Mouse (Mus musculus): Measurements from ENCODE around the gene Fus. TPM values are rescaled to one million over a fixed set of nuclear protein-coding genes. Genes with fewer than 3 reads are reported as not detected.
A peak's percentile ranks its signal among the peaks of the same experiment; 100 is the strongest.

The Fus gene
- total and polyA plus RNA-seq, 2 experiments from 2014 or later: 51.0 to 323 TPM

DNA sequence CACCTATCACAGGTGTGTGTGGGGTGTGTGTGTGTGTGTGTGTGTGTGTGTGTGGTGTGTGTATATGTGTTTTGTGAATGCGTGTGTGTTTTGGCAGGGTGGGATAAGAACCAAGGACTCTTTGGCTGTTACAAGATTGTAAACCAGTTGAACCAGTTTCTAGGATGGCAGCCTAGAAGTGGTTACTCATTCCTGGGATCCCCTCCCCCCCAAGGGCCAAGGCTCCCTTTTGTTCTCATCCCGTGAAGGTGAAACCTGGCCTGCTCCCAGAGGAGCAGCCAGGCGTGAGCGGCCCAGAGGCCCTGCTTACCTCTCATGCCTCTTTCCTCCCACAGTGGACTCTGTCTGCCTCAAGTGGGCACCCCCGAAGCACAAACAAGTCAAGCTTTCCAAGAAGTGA, 42.0 kb upstream of the Fus start:
- H3K27ac ChIP-seq (ENCODE audit: low read depth, low read length): no peak overlapping the region
- H3K27me3 ChIP-seq (ENCODE audit: insufficient read depth, low read length): peaks cover 10% of the 10 kb centered on the region; the same call in 1 of the 2 replicates
- ATAC-seq: no peak
- H3K4me1 ChIP-seq (ENCODE audit: insufficient read depth): no peaks in the 10 kb centered on the region
- TF ChIP-seq CTCF (IDR thresholded peaks at IDR 0.05; ENCODE audit: low read depth): no peak
- no peak overlapping the region for H3K4me2 ChIP-seq (ENCODE audit: low read depth)
- H3K4me3 ChIP-seq (ENCODE audit: low read depth, low read length): no peak overlapping the region
- WGBS: 62% methylated on average over 5 of the region's 5 CpGs
- peaks cover 41% of the 10 kb centered on the region for H3K36me3 ChIP-seq (ENCODE audit: insufficient read depth)
- no peaks in the 10 kb centered on the region for H3K9me3 ChIP-seq (ENCODE audit: low read length)
- DNase-seq: no peak
- no peak overlapping the region for H3K9ac ChIP-seq

DNA sequence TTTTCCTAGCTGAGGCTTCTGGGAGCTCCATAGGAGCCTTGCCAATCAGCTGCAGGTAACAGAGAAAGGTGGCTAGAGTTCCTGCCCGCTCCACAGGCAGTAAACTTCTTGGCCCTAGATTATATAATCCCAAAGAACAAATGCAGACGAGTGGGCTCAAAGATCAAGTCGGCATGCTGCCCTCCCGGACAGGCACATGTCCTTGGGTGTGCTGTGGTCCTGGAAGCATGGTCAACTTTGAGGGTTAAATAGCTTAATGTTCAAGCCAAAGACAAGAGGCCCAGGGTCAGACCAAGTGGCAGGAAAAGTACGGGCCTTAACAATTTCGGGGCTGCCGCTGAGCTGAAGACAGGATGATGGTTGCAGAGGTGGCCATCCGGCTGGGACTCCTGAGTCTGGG, 41.2 kb upstream of the Fus start:
- no peak overlapping the region for H3K4me3 ChIP-seq (ENCODE audit: low read depth, low read length)
- peaks cover 10% of the 10 kb centered on the region; the same call in 1 of the 2 replicates for H3K27me3 ChIP-seq (ENCODE audit: insufficient read depth, low read length)
- H3K9me3 ChIP-seq (ENCODE audit: low read length): no peaks in the 10 kb centered on the region
- H3K9ac ChIP-seq: no peak overlapping the region
- no peak for DNase-seq
- H3K4me2 ChIP-seq (ENCODE audit: low read depth): no peak overlapping the region
- no peak for TF ChIP-seq CTCF (IDR thresholded peaks at IDR 0.05; ENCODE audit: low read depth)
- H3K4me1 ChIP-seq (ENCODE audit: insufficient read depth): no peaks in the 10 kb centered on the region
- peaks cover 36% of the 10 kb centered on the region for H3K36me3 ChIP-seq (ENCODE audit: insufficient read depth)
- no peak for ATAC-seq
- WGBS: 87% methylated on average over 8 of the region's 8 CpGs
- H3K27ac ChIP-seq (ENCODE audit: low read depth, low read length): no peak overlapping the region

DNA sequence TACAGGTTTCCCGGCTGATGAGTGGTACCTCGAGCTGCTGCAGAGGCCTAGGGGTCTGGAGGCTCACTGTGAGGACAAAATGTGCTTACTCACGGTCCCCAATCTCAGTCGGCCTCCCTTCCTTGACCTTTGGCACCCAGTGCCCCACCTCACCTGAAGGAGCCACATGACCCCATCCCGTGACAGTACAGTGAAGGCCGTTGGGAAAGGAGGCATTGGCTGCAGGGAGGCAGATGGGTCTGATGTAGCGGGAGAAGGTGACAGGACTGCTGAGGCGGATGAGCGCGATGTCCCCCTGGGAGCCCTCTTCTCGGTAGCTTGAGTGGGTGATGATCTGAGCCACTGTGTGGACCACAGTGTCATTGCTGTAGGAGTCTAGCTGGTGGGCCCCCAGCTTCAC, 40.4 kb upstream of the Fus start:
- no peaks in the 10 kb centered on the region for H3K9me3 ChIP-seq (ENCODE audit: low read length)
- no peak overlapping the region for H3K4me3 ChIP-seq (ENCODE audit: low read depth, low read length)
- no peaks in the 10 kb centered on the region for H3K4me1 ChIP-seq (ENCODE audit: insufficient read depth)
- no peak overlapping the region for H3K27ac ChIP-seq (ENCODE audit: low read depth, low read length)
- TF ChIP-seq CTCF (IDR thresholded peaks at IDR 0.05; ENCODE audit: low read depth): no peak
- H3K36me3 ChIP-seq (ENCODE audit: insufficient read depth): peaks cover 36% of the 10 kb centered on the region
- ATAC-seq (no peak), DNase-seq (no peak)
- no peak overlapping the region for H3K9ac ChIP-seq
- WGBS: 92% methylated on average over 11 of the region's 11 CpGs
- H3K27me3 ChIP-seq (ENCODE audit: insufficient read depth, low read length): peaks cover 10% of the 10 kb centered on the region; the same call in 1 of the 2 replicates
- H3K4me2 ChIP-seq (ENCODE audit: low read depth): no peak overlapping the region

DNA sequence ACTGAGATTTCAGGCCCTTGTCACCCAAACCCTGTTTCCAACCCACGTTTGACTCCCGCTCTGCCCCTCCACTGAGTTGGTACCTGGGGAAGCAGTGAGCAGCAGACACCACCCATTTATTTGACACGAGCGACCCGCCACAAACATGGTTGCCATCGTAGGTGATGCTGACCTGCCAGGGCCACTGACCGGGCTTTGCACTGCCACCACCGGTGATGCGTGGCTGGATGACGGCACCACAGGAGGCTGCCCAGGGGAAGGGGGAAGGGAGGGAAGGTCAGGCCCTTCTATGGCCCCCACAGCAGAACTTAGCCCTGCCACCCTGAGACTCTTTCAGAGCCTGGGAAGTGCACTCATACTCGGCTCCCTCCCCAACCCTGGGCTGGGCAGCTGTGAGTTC, 39.5 kb upstream of the Fus start:
- ATAC-seq: no peak
- no peak overlapping the region for H3K4me2 ChIP-seq (ENCODE audit: low read depth)
- H3K9me3 ChIP-seq (ENCODE audit: low read length): no peaks in the 10 kb centered on the region
- peaks cover 36% of the 10 kb centered on the region for H3K36me3 ChIP-seq (ENCODE audit: insufficient read depth)
- no peak overlapping the region for H3K4me3 ChIP-seq (ENCODE audit: low read depth, low read length)
- 85% methylated on average over 11 of the region's 11 CpGs for WGBS
- no peaks in the 10 kb centered on the region for H3K4me1 ChIP-seq (ENCODE audit: insufficient read depth)
- H3K27me3 ChIP-seq (ENCODE audit: insufficient read depth, low read length): peaks cover 10% of the 10 kb centered on the region; the same call in 1 of the 2 replicates
- H3K27ac ChIP-seq (ENCODE audit: low read depth, low read length): no peak overlapping the region
- DNase-seq: no peak
- no peak for TF ChIP-seq CTCF (IDR thresholded peaks at IDR 0.05; ENCODE audit: low read depth)
- H3K9ac ChIP-seq: no peak overlapping the region

DNA sequence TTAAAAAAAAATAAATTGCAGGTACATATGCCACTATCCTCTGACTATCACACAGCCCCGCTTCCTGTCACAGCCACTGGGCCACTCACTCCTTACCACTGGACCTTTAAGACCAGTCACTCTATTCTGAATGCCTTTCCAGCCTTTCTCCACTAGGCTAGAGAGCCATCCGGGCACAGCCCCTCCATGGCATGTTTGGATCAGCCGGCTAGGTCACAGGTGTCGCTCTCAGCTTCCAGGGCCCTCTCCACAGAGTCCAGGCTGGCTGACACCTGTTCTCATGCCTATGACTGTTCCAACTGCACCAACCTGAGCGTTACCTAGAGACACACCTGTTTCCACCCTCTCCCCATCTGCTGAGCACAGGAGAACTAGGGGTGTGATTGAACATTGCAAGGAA, 38.7 kb upstream of the Fus start:
- Histone ChIP-seq H3K4me2 (ENCODE audit: low read depth) (no peak overlapping the region), H3K27me3 (ENCODE audit: insufficient read depth, low read length) (peaks cover 10% of the 10 kb centered on the region; the same call in 1 of the 2 replicates), H3K9me3 (ENCODE audit: low read length) (no peaks in the 10 kb centered on the region), H3K4me1 (ENCODE audit: insufficient read depth) (no peaks in the 10 kb centered on the region), H3K9ac (no peak overlapping the region), H3K27ac (ENCODE audit: low read depth, low read length) (no peak overlapping the region), H3K36me3 (ENCODE audit: insufficient read depth) (peaks cover 30% of the 10 kb centered on the region), H3K4me3 (ENCODE audit: low read depth, low read length) (no peak overlapping the region)
- no peak for ATAC-seq
- 52% methylated on average over 5 of the region's 5 CpGs for WGBS
- DNase-seq: peak; percentile 6
- TF ChIP-seq CTCF (IDR thresholded peaks at IDR 0.05; ENCODE audit: low read depth): no peak

DNA sequence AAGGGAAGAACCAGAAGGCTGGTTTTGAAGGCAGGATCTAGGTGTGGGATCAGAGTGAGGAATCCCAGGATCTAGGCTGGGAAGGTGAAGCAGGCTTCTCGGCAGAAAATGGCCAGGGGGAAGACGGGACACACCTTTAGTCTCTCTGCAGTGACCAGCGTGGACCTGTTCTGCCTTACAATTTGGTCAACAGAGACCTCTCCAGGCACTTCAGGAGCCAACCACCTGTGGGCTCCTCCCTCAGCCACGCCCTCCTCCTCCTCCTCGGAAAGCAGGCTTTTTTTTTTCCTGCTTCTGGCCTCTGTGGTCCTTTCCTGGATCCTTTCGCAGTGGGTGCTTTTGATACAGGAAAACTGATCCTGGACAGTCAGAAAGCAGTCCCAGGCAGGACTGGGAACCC, 37.3 kb upstream of the Fus start, which contains the start of gene Prss8:
Gene Prss8, minus strand, starts transcription at position 182 of the 400 bp plus-strand sequence.
- H3K4me3 ChIP-seq (ENCODE audit: low read depth, low read length): no peak within 1 kb of the TSS
- no peak within 1 kb of the TSS for H3K9ac ChIP-seq
- H3K4me2 ChIP-seq (ENCODE audit: low read depth): no peak within 1 kb of the TSS
- no peak within 1 kb of the TSS for H3K27ac ChIP-seq (ENCODE audit: low read depth, low read length)
- ATAC-seq (no peak), DNase-seq (no peak)
- H3K9me3 ChIP-seq (ENCODE audit: low read length): no peaks in the 10 kb centered on the region
- no peak for TF ChIP-seq CTCF (IDR thresholded peaks at IDR 0.05; ENCODE audit: low read depth)
- no peaks in the 10 kb centered on the region for H3K4me1 ChIP-seq (ENCODE audit: insufficient read depth)
- 11% methylated on average over 5 of the region's 6 CpGs for WGBS
- H3K27me3 ChIP-seq (ENCODE audit: insufficient read depth, low read length): peaks cover 10% of the 10 kb centered on the region; the same call in 1 of the 2 replicates
- H3K36me3 ChIP-seq (ENCODE audit: insufficient read depth): peaks cover 20% of the 10 kb centered on the region

DNA sequence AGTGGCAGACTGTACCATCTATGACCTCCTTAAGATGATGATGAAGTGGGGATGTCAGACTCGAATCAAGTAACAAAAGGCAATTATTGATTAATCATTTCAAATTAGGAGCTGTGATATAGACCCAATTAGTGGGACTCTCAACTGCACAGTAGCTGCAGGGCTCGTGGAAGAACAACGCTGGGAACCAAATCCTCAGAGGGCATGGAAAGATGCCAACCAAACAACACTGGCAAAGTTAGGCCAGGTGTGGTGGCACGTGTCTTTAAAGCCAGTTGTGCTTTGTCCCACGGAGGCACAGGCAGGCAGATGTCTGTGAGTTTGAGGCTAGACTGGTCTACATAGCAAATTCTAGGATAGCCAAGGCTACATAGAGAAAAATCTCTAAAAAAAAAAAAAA, 36.6 kb upstream of the Fus start:
- DNase-seq (no peak), ATAC-seq (no peak)
- H3K4me1 ChIP-seq (ENCODE audit: insufficient read depth): no peaks in the 10 kb centered on the region
- no peak overlapping the region for H3K27ac ChIP-seq (ENCODE audit: low read depth, low read length)
- peaks cover 14% of the 10 kb centered on the region for H3K36me3 ChIP-seq (ENCODE audit: insufficient read depth)
- H3K9ac ChIP-seq: no peak overlapping the region
- H3K4me3 ChIP-seq (ENCODE audit: low read depth, low read length): no peak overlapping the region
- peaks cover 10% of the 10 kb centered on the region; the same call in 1 of the 2 replicates for H3K27me3 ChIP-seq (ENCODE audit: insufficient read depth, low read length)
- H3K4me2 ChIP-seq (ENCODE audit: low read depth): no peak overlapping the region
- H3K9me3 ChIP-seq (ENCODE audit: low read length): no peaks in the 10 kb centered on the region
- no peak for TF ChIP-seq CTCF (IDR thresholded peaks at IDR 0.05; ENCODE audit: low read depth)
- 63% methylated on average over 5 of the region's 5 CpGs for WGBS
